In genomic region chr14:12580786-12581185, GRCm38 (mm10) we compare ENCODE assay signal across 21 mouse cellular contexts.
DNase-seq lines count a peak whose midpoint lies in the region; ATAC-seq lines count a peak whose summit lies in the region.
"Had no signal": no experiment of that assay in that cellular context is flagged by ENCODE, and none has a peak within 500 bp of the region (broad histone marks: within the 10 kb centered on the region; RNA-seq: fewer than 3 reads in every experiment).

No protein-coding gene starts in this region.

- no peaks in the 10 kb centered on the region for H3K9me3 ChIP-seq in kidney, embryonic 14.5 days (ENCODE audit: control insufficient read depth, low read length)
- H3K9me3 ChIP-seq in midbrain, embryonic 11.5 days (ENCODE audit: control insufficient read depth, low read length) = no peaks in the 10 kb centered on the region
- H3K9me3 ChIP-seq in midbrain, embryonic 13.5 days = no peaks in the 10 kb centered on the region
- H3K9me3 ChIP-seq in embryonic facial prominence, embryonic 14.5 days (ENCODE audit: control insufficient read depth, low read length) = no peaks in the 10 kb centered on the region
- H3K9me3 ChIP-seq: embryonic facial prominence, embryonic 13.5 days; forebrain, embryonic 13.5 days; heart, embryonic 15.5 days; hindbrain, embryonic 13.5 days had no signal

- no peak for DNase-seq in kidney, adult 8-10 months
- peak; percentile 64 for DNase-seq in midbrain, embryonic 11.5 days (ENCODE audit: low spot score, missing footprints)
- peak; percentile 18 for DNase-seq in embryo, embryonic 10.5 days (ENCODE audit: low spot score)
- DNase-seq in embryonic facial prominence, embryonic 14.5 days (ENCODE audit: low spot score) = no peak
- no peak for DNase-seq in MN1 (ENCODE audit: low spot score)
- DNase-seq: adrenal gland, adult 2 months; adrenal gland, postnatal 25 days; cerebellum, adult 2 months; cerebellum, postnatal 14 days; forebrain, postnatal 0 days; gastrocnemius, postnatal 14 days; heart, adult 2 months; heart, postnatal 14 days had no signal

- peak; percentile 92 for ATAC-seq in kidney, embryonic 14.5 days (ENCODE audit: low FRiP score, low TSS enrichment)
- ATAC-seq in midbrain, embryonic 11.5 days (ENCODE audit: low FRiP score) = no peak
- no peak for ATAC-seq in midbrain, embryonic 13.5 days
- ATAC-seq in embryonic facial prominence, embryonic 14.5 days (ENCODE audit: low read depth) = 0 out of 2 replicates have a peak, but pooled peaks have one; percentile 23
- ATAC-seq: forebrain, embryonic 13.5 days had no signal

- no peak overlapping the region for H3K9ac ChIP-seq in kidney, embryonic 14.5 days (ENCODE audit: low read depth, low read length)
- no peak overlapping the region for H3K9ac ChIP-seq in midbrain, embryonic 11.5 days (ENCODE audit: low read length)
- H3K9ac ChIP-seq in midbrain, embryonic 13.5 days (replicated peaks) = no peak overlapping the region
- H3K9ac ChIP-seq in embryonic facial prominence, embryonic 14.5 days (ENCODE audit: low read depth, low read length) = no peak overlapping the region
- H3K9ac ChIP-seq: embryonic facial prominence, embryonic 13.5 days; forebrain, embryonic 13.5 days; forebrain, postnatal 0 days; heart, embryonic 15.5 days; hindbrain, embryonic 13.5 days had no signal

- no peaks in the 10 kb centered on the region for H3K36me3 ChIP-seq in kidney, embryonic 14.5 days (ENCODE audit: control insufficient read depth, insufficient read depth, low read length)
- H3K36me3 ChIP-seq in midbrain, embryonic 11.5 days (ENCODE audit: control insufficient read depth, insufficient read depth, low read length) = no peaks in the 10 kb centered on the region
- no peaks in the 10 kb centered on the region for H3K36me3 ChIP-seq in midbrain, embryonic 13.5 days
- H3K36me3 ChIP-seq in embryonic facial prominence, embryonic 14.5 days (ENCODE audit: control insufficient read depth, insufficient read depth, low read length) = no peaks in the 10 kb centered on the region
- H3K36me3 ChIP-seq: embryonic facial prominence, embryonic 13.5 days; heart, embryonic 15.5 days; hindbrain, embryonic 13.5 days had no signal

- 8% methylated on average over 7 of the region's 7 CpGs for WGBS in kidney, embryonic 14.5 days
- 32% methylated on average over 7 of the region's 7 CpGs for WGBS in midbrain, embryonic 11.5 days
- WGBS in midbrain, embryonic 13.5 days = 31% methylated on average over 7 of the region's 7 CpGs
- WGBS in embryonic facial prominence, embryonic 14.5 days = 18% methylated on average over 7 of the region's 7 CpGs

- no peak overlapping the region for H3K4me3 ChIP-seq in kidney, embryonic 14.5 days (ENCODE audit: low read length)
- no peak overlapping the region for H3K4me3 ChIP-seq in midbrain, embryonic 11.5 days (ENCODE audit: low read depth, low read length)
- H3K4me3 ChIP-seq in midbrain, embryonic 13.5 days (replicated peaks) = no peak overlapping the region
- H3K4me3 ChIP-seq in embryonic facial prominence, embryonic 14.5 days (ENCODE audit: low read depth, low read length) = no peak overlapping the region
- H3K4me3 ChIP-seq: embryonic facial prominence, embryonic 13.5 days; forebrain, embryonic 13.5 days; heart, adult 2 months; heart, embryonic 15.5 days; hindbrain, embryonic 13.5 days had no signal

- H3K4me1 ChIP-seq in kidney, embryonic 14.5 days (ENCODE audit: control insufficient read depth, insufficient read depth, low read length) = peaks cover 7% of the 10 kb centered on the region; the same call in 1 of the 2 replicates
- no peaks in the 10 kb centered on the region for H3K4me1 ChIP-seq in midbrain, embryonic 11.5 days (ENCODE audit: control insufficient read depth, insufficient read depth, low read length)
- peaks cover 13% of the 10 kb centered on the region for H3K4me1 ChIP-seq in midbrain, embryonic 13.5 days (replicated peaks)
- peaks cover 7% of the 10 kb centered on the region; the same call in 1 of the 2 replicates for H3K4me1 ChIP-seq in embryonic facial prominence, embryonic 14.5 days (ENCODE audit: control insufficient read depth, insufficient read depth, low read length)

- H3K27me3 ChIP-seq in kidney, embryonic 14.5 days (ENCODE audit: control insufficient read depth, insufficient read depth, low read length) = no peaks in the 10 kb centered on the region
- H3K27me3 ChIP-seq in midbrain, embryonic 11.5 days (ENCODE audit: control insufficient read depth, insufficient read depth, low read length) = no peaks in the 10 kb centered on the region
- no peaks in the 10 kb centered on the region for H3K27me3 ChIP-seq in midbrain, embryonic 13.5 days
- no peaks in the 10 kb centered on the region; the same call in 1 of the 2 replicates for H3K27me3 ChIP-seq in embryonic facial prominence, embryonic 14.5 days (replicated peaks; ENCODE audit: control insufficient read depth, insufficient read depth, low read length)
- H3K27me3 ChIP-seq: CH12.LX; embryonic facial prominence, embryonic 13.5 days; forebrain, embryonic 13.5 days; heart, embryonic 15.5 days; hindbrain, embryonic 13.5 days had no signal

- H3K27ac ChIP-seq in kidney, embryonic 14.5 days (ENCODE audit: low read depth, low read length) = no peak overlapping the region
- H3K27ac ChIP-seq in midbrain, embryonic 11.5 days (ENCODE audit: low read depth, low read length) = no peak overlapping the region
- H3K27ac ChIP-seq in midbrain, embryonic 13.5 days = no peak overlapping the region
- no peak overlapping the region for H3K27ac ChIP-seq in embryonic facial prominence, embryonic 14.5 days (replicated peaks; ENCODE audit: low read depth, low read length)
- H3K27ac ChIP-seq: embryonic facial prominence, embryonic 13.5 days; forebrain, embryonic 13.5 days; heart, adult 2 months; heart, embryonic 15.5 days; hindbrain, embryonic 13.5 days had no signal

- H3K4me2 ChIP-seq in kidney, embryonic 14.5 days (replicated peaks; ENCODE audit: low read depth, low read length) = 0 out of 2 replicates have a peak overlapping the region, but pooled peaks have one; percentile 10
- H3K4me2 ChIP-seq in midbrain, embryonic 11.5 days = no peak overlapping the region
- no peak overlapping the region for H3K4me2 ChIP-seq in midbrain, embryonic 13.5 days (replicated peaks)
- H3K4me2 ChIP-seq in embryonic facial prominence, embryonic 14.5 days (ENCODE audit: low read depth, low read length) = no peak overlapping the region
- H3K4me2 ChIP-seq: embryonic facial prominence, embryonic 13.5 days; forebrain, embryonic 13.5 days; heart, embryonic 11.5 days; heart, embryonic 15.5 days; hindbrain, embryonic 13.5 days had no signal

Comparison
In these comparisons a context has a peak if more than half of its experiments do, and no peak if none do; other contexts are left out.
1. ATAC-seq: peak in kidney, embryonic 14.5 days (single experiment) and embryonic facial prominence, embryonic 14.5 days (single experiment); none in midbrain, embryonic 11.5 days (single experiment) and midbrain, embryonic 13.5 days (single experiment).
2. DNase-seq: peak in midbrain, embryonic 11.5 days (single experiment) and embryo, embryonic 10.5 days (single experiment); none in kidney, adult 8-10 months (0 of 2), embryonic facial prominence, embryonic 14.5 days (single experiment) and MN1 (single experiment).